Mouse (Mus musculus) limb, embryonic 14.5 days (tissue): ENCODE data around the gene Gck. TPM values are rescaled to one million over a fixed set of nuclear protein-coding genes. Genes with fewer than 3 reads are reported as not detected.

Source experiments
- ATAC-seq: fragments of 200-750 bp; cut with Nextera tagmentation; 2 replicates; pipeline ENCODE4 v1.8.0; 2017; ENCODE audit warnings: low read depth, moderate number of reproducible peaks, moderate TSS enrichment; ENCODE audit not compliant: low FRiP score
- DNase-seq: peaks from one replicate; pipeline ENCODE4 v3.0.0-alpha.2; 2015; ENCODE audit warnings: low spot score
- H3K27ac ChIP-seq: fragments of 300-500 bp; sonication (generic); replicated peaks from 2 replicates; pipeline ENCODE4 v1.5.1; 2014; ENCODE audit warnings: low read depth, mild to moderate bottlenecking, low read length, moderate library complexity, mixed read lengths
- H3K27me3 ChIP-seq: fragments of 300-500 bp; sonication (generic); 2 replicates; pipeline ENCODE4 v1.6.1; 2014; ENCODE audit warnings: low read length, mixed read lengths; ENCODE audit not compliant: control insufficient read depth, insufficient read depth
- H3K36me3 ChIP-seq: fragments of 300-500 bp; sonication (generic); 2 replicates; pipeline ENCODE4 v1.6.1; 2014; ENCODE audit warnings: mild to moderate bottlenecking, low read length, moderate library complexity, mixed read lengths; ENCODE audit not compliant: control insufficient read depth, insufficient read depth
- H3K4me1 ChIP-seq: fragments of 300-500 bp; sonication (generic); 2 replicates; pipeline ENCODE4 v1.6.1; 2014; ENCODE audit warnings: antibody characterized with exemption, low read length, mixed read lengths; ENCODE audit not compliant: control insufficient read depth, insufficient read depth
- H3K4me2 ChIP-seq: fragments of 300-500 bp; sonication (generic); replicated peaks from 2 replicates; pipeline ENCODE4 v1.6.1; 2014; ENCODE audit warnings: low read depth, mild to moderate bottlenecking, low read length, moderate library complexity; ENCODE audit not compliant: severe bottlenecking
- H3K4me3 ChIP-seq: fragments of 300-500 bp; sonication (generic); replicated peaks from 2 replicates; pipeline ENCODE4 v1.5.1; 2014; ENCODE audit warnings: low read length
- H3K9ac ChIP-seq: fragments of 300-500 bp; sonication (generic); 2 replicates; pipeline ENCODE4 v1.6.1; 2014; ENCODE audit warnings: mild to moderate bottlenecking, low read depth, low read length, moderate library complexity; ENCODE audit not compliant: severe bottlenecking
- H3K9me3 ChIP-seq: fragments of 300-500 bp; sonication (generic); 2 replicates; pipeline ENCODE4 v1.6.1; 2016; ENCODE audit warnings: low read length; ENCODE audit not compliant: control insufficient read depth
- POLR2A ChIP-seq: fragments of 200-500 bp; IDR thresholded peaks from 2 replicates; pipeline ENCODE4 v1.8.0; 2012; ENCODE audit warnings: inconsistent platforms, mild to moderate bottlenecking, moderate library complexity, borderline replicate concordance; ENCODE audit not compliant: insufficient read depth, insufficient read length; ENCODE audit errors: extremely low read depth
- WGBS: fragments of 180-500 bp; shearing (Covaris S2); extraction: QIAGEN DNeasy Blood & Tissue Kit; methylation state at CpG from one replicate; pipeline ENCODE4 v1.1.7; 2014; 5-methylcytosine and 5-hydroxymethylcytosine counted together
- polyA plus RNA-seq, 2 experiments: library from polyadenylated mRNA; depleted of rRNA in 1 of 2; stranded (reverse) in 1 of 2; unstranded in 1 of 2; fragments of >200 nt; fragmentation: Nextera tagmentation in 1 of 2; extraction: Ambion mirVana in 1 of 2; gene quantifications; 2 replicates each; pipeline versions ENCODE4 v1.2.1 to v1.2.3; 2012 to 2014

Gck gene
- polyA plus RNA-seq, 2 experiments: 0.74 to 0.83 TPM

GRCm38 (mm10) chr11:5870069-5870468 lies 79.8 kb downstream of the Gck start:
- Histone ChIP-seq H3K4me2 (no peak overlapping the region), H3K27me3 (no peaks in the 10 kb centered on the region), H3K9me3 (no peaks in the 10 kb centered on the region), H3K4me1 (no peaks in the 10 kb centered on the region), H3K4me3 (no peak overlapping the region), H3K27ac (no peak overlapping the region), H3K9ac (no peak overlapping the region), H3K36me3 (peaks cover 69% of the 10 kb centered on the region)
- no peak for DNase-seq
- WGBS: 91% methylated on average over 16 of the region's 16 CpGs
- TF ChIP-seq POLR2A: no peak
- no peak for ATAC-seq

- H3K4me1 ChIP-seq: no peaks in the 10 kb centered on the region
- no peak overlapping the region for H3K4me2 ChIP-seq
- 94% methylated on average over 16 of the region's 16 CpGs for WGBS
- H3K36me3 ChIP-seq: peaks cover 65% of the 10 kb centered on the region
- ATAC-seq (no peak), DNase-seq (no peak)
- no peak for TF ChIP-seq POLR2A
- no peak overlapping the region for H3K4me3 ChIP-seq
- no peaks in the 10 kb centered on the region for H3K9me3 ChIP-seq
- no peak overlapping the region for H3K27ac ChIP-seq
- H3K27me3 ChIP-seq: no peaks in the 10 kb centered on the region
- no peak overlapping the region for H3K9ac ChIP-seq
These were observed 80.5 kb downstream of the Gck start for GRCm38 (mm10) chr11:5869331-5869730.

- TF ChIP-seq POLR2A: no peak
- peaks cover 55% of the 10 kb centered on the region for H3K36me3 ChIP-seq
- no peak overlapping the region for H3K4me2 ChIP-seq
These were observed 81.6 kb downstream of the Gck start for GRCm38 (mm10) chr11:5868324-5868723.

GRCm38 (mm10) chr11:5867196-5867595 lies 82.7 kb downstream of the Gck start:
- TF ChIP-seq POLR2A: no peak
- no peak overlapping the region for H3K4me2 ChIP-seq

More at GRCm38 (mm10) chr11:5868324-5868723, 81.6 kb downstream of the Gck start:
- ATAC-seq: no peak
- H3K27me3 ChIP-seq: no peaks in the 10 kb centered on the region
- WGBS: 92% methylated on average over 12 of the region's 12 CpGs
- H3K9me3 ChIP-seq: no peaks in the 10 kb centered on the region
- no peak overlapping the region for H3K27ac ChIP-seq
- H3K9ac ChIP-seq: no peak overlapping the region
- H3K4me3 ChIP-seq: no peak overlapping the region
- no peaks in the 10 kb centered on the region for H3K4me1 ChIP-seq
- DNase-seq: no peak

GRCm38 (mm10) chr11:5862394-5863105 lies 87.3 kb downstream of the Gck start:
- DNase-seq (no peak), ATAC-seq (0 out of 2 replicates have a peak, but pooled peaks have one; percentile 7)
- Histone ChIP-seq H3K27me3 (no peaks in the 10 kb centered on the region), H3K4me2 (peak overlapping the region; percentile 85), H3K27ac (no peak overlapping the region), H3K4me3 (peak overlapping the region; percentile 54), H3K4me1 (peaks cover 10% of the 10 kb centered on the region), H3K9ac (peak overlapping the region; percentile 70), H3K9me3 (no peaks in the 10 kb centered on the region), H3K36me3 (peaks cover 8% of the 10 kb centered on the region)
- 13% methylated on average over 15 of the region's 15 CpGs for WGBS
- TF ChIP-seq POLR2A: no peak

More at GRCm38 (mm10) chr11:5867196-5867595, 82.7 kb downstream of the Gck start:
- ATAC-seq (no peak), DNase-seq (no peak)
- Histone ChIP-seq H3K4me1 (peaks cover 5% of the 10 kb centered on the region; the same call in 1 of the 2 replicates), H3K36me3 (peaks cover 44% of the 10 kb centered on the region), H3K9me3 (no peaks in the 10 kb centered on the region), H3K27me3 (no peaks in the 10 kb centered on the region), H3K9ac (no peak overlapping the region), H3K27ac (no peak overlapping the region), H3K4me3 (no peak overlapping the region)
- WGBS: 76% methylated on average over 2 of the region's 2 CpGs
